Mouse (Mus musculus) G1E (cell line): ENCODE data around the gene Fgf9.

Source experiments
- CTCF ChIP-seq: IDR thresholded peaks from 2 replicates; pipeline ENCODE4 v1.5.1; 2012; ENCODE audit warnings: low read depth, low read length, inconsistent platforms, mixed read lengths
- GATA1 ChIP-seq: IDR thresholded peaks from 2 replicates; pipeline ENCODE4 v1.6.1; 2012; ENCODE audit warnings: borderline replicate concordance, low read length, inconsistent platforms, mixed read lengths
- GATA2 ChIP-seq: IDR thresholded peaks from 2 replicates; pipeline ENCODE4 v1.6.1; 2012; ENCODE audit warnings: low read depth, low read length, inconsistent platforms, borderline replicate concordance
- TAL1 ChIP-seq: conservative IDR thresholded peaks from 2 replicates; pipeline ENCODE4 v1.6.1; 2012; ENCODE audit warnings: low read depth, low read length, inconsistent platforms, mixed read lengths

- no peak for TF ChIP-seq GATA1
- TF ChIP-seq CTCF = no peak
- TF ChIP-seq TAL1 = no peak
- no peak for TF ChIP-seq GATA2
These were observed 11.6 kb downstream of the Fgf9 start for GRCm38 (mm10) chr14:58081955-58082354.
